Mouse (Mus musculus) mature B cell (primary cell): ENCODE measurements around the gene Slc35b4.

Source experiments
- in situ Hi-C: fragments of 300-500 bp; cut with MboI; formaldehyde crosslinking; loops from 2 replicates; pipeline ENCODE4 v1.14.3; 2019

Gene Slc35b4

GRCm38 (mm10) chr6:34176864-34177247, at the start of gene Slc35b4:
TSS of gene Slc35b4 (minus strand) at chr6:34177111.
- in situ Hi-C loops, result no loop called here

- in situ Hi-C loops, result no loop called here
These were observed 48.2 kb upstream of the Slc35b4 start for GRCm38 (mm10) chr6:34225004-34225599.

- in situ Hi-C loops, result no loop called here
These were observed 39.8 kb upstream of the Slc35b4 start for GRCm38 (mm10) chr6:34216450-34217319.

- in situ Hi-C loops, result no loop called here
These were observed 28.8 kb upstream of the Slc35b4 start for GRCm38 (mm10) chr6:34205754-34206153.

GRCm38 (mm10) chr6:34204971-34205572, 28.2 kb upstream of the Slc35b4 start:
- in situ Hi-C loops, result no loop called here

- in situ Hi-C loops, result no loop called here
These were observed 26.6 kb upstream of the Slc35b4 start for GRCm38 (mm10) chr6:34203503-34203902.

GRCm38 (mm10) chr6:34194981-34195380, 18.1 kb upstream of the Slc35b4 start:
- in situ Hi-C loops, result no loop called here

- in situ Hi-C loops, result no loop called here
These were observed 17.0 kb upstream of the Slc35b4 start for GRCm38 (mm10) chr6:34193708-34194475.

- in situ Hi-C loops, result no loop called here
These were observed 14.5 kb upstream of the Slc35b4 start for GRCm38 (mm10) chr6:34191401-34191800.

- in situ Hi-C loops, result no loop called here
These were observed 12.6 kb upstream of the Slc35b4 start for GRCm38 (mm10) chr6:34189494-34189893.

- in situ Hi-C loops, result no loop called here
These were observed 11.2 kb upstream of the Slc35b4 start for GRCm38 (mm10) chr6:34187986-34188599.

- in situ Hi-C loops, result no loop called here
These were observed 10.5 kb upstream of the Slc35b4 start for GRCm38 (mm10) chr6:34187273-34187863.

- in situ Hi-C loops, result no loop called here
These were observed 6.4 kb upstream of the Slc35b4 start for GRCm38 (mm10) chr6:34183326-34183725.

GRCm38 (mm10) chr6:34181961-34182360, 5.0 kb upstream of the Slc35b4 start:
- in situ Hi-C loops, result no loop called here

GRCm38 (mm10) chr6:34179911-34180310, 3.0 kb upstream of the Slc35b4 start:
- in situ Hi-C loops, result no loop called here

GRCm38 (mm10) chr6:34179007-34179406, 2.1 kb upstream of the Slc35b4 start:
- in situ Hi-C loops, result no loop called here

- in situ Hi-C loops, result no loop called here
These were observed 624 bp downstream of the Slc35b4 start for GRCm38 (mm10) chr6:34176111-34176863.

- in situ Hi-C loops, result no loop called here
These were observed 2.2 kb downstream of the Slc35b4 start for GRCm38 (mm10) chr6:34174715-34175114.

- in situ Hi-C loops, result no loop called here
These were observed 3.7 kb downstream of the Slc35b4 start for GRCm38 (mm10) chr6:34173251-34173650.

GRCm38 (mm10) chr6:34171748-34172457, 5.0 kb downstream of the Slc35b4 start:
- in situ Hi-C loops, result no loop called here
